Mouse (Mus musculus) kidney, embryonic 16.5 days (tissue): ENCODE measurements around the gene Diaph2. TPM values are rescaled to one million over a fixed set of nuclear protein-coding genes. Genes with fewer than 3 reads are reported as not detected.
A peak's percentile ranks its signal among the peaks of the same experiment; 100 is the strongest.

Source experiments
- ATAC-seq: fragments of 200-750 bp; cut with Nextera tagmentation; 2 replicates; pipeline ENCODE4 v1.8.0; 2017; ENCODE audit warnings: moderate TSS enrichment; ENCODE audit not compliant: low FRiP score, low TSS enrichment
- H3K27ac ChIP-seq: fragments of 300-500 bp; sonication (generic); 2 replicates; pipeline ENCODE4 v1.5.1; 2014; ENCODE audit warnings: low read length
- H3K27me3 ChIP-seq: fragments of 300-500 bp; sonication (generic); 2 replicates; pipeline ENCODE4 v1.6.1; 2014; ENCODE audit warnings: low read length, control low read depth, mixed read lengths; ENCODE audit not compliant: insufficient read depth
- H3K36me3 ChIP-seq: fragments of 300-500 bp; sonication (generic); 2 replicates; pipeline ENCODE4 v1.6.1; 2014; ENCODE audit warnings: low read length, control low read depth, mixed read lengths; ENCODE audit not compliant: insufficient read depth
- H3K4me1 ChIP-seq: fragments of 300-500 bp; sonication (generic); 2 replicates; pipeline ENCODE4 v1.6.1; 2014; ENCODE audit warnings: low read length, control low read depth, mixed read lengths; ENCODE audit not compliant: insufficient read depth
- H3K4me2 ChIP-seq: fragments of 300-500 bp; sonication (generic); replicated peaks from 2 replicates; pipeline ENCODE4 v1.6.1; 2014; ENCODE audit warnings: low read depth, low read length
- H3K4me3 ChIP-seq: fragments of 300-500 bp; sonication (generic); 2 replicates; pipeline ENCODE4 v1.5.1; 2014; ENCODE audit warnings: mild to moderate bottlenecking, low read length
- H3K9ac ChIP-seq: fragments of 300-500 bp; sonication (generic); replicated peaks from 2 replicates; pipeline ENCODE4 v1.6.1; 2014; ENCODE audit warnings: low read length
- H3K9me3 ChIP-seq: fragments of 300-500 bp; sonication (generic); 2 replicates; pipeline ENCODE4 v1.6.1; 2016; ENCODE audit warnings: low read length, control low read depth
- WGBS: fragments of 180-500 bp; shearing (Covaris S2); extraction: QIAGEN DNeasy Blood & Tissue Kit; methylation state at CpG from one replicate; pipeline ENCODE4 v1.1.7; 2014; 5-methylcytosine and 5-hydroxymethylcytosine counted together
- polyA plus RNA-seq: library from polyadenylated mRNA; unstranded; fragments of >200 nt; fragmentation: Nextera tagmentation; extraction: Ambion mirVana; gene quantifications from 2 replicates; pipeline ENCODE4 v1.2.1, GENCODE M21; 2015

Diaph2 gene
- polyA plus RNA-seq, 1 experiment from 2014 or later: 4.4 TPM

GRCm38 (mm10) chrX:129750606-129751005 lies 1.1 kb downstream of the Diaph2 start:
- WGBS: 15% methylated on average over 6 of the region's 6 CpGs
- H3K9me3 ChIP-seq: no peaks in the 10 kb centered on the region
- H3K9ac ChIP-seq: peak overlapping the region; percentile 64
- H3K27me3 ChIP-seq: no peaks in the 10 kb centered on the region
- H3K27ac ChIP-seq: no peak overlapping the region
- H3K4me2 ChIP-seq: peak overlapping the region; percentile 54
- H3K4me3 ChIP-seq: peak overlapping the region; percentile 61
- H3K36me3 ChIP-seq: no peaks in the 10 kb centered on the region
- no peak for ATAC-seq
- no peaks in the 10 kb centered on the region for H3K4me1 ChIP-seq

GRCm38 (mm10) chrX:129756606-129757005 lies 7.1 kb downstream of the Diaph2 start:
- no peak overlapping the region for H3K9ac ChIP-seq
- H3K4me3 ChIP-seq: no peak overlapping the region
- H3K27ac ChIP-seq: no peak overlapping the region
- H3K4me1 ChIP-seq: no peaks in the 10 kb centered on the region
- H3K36me3 ChIP-seq: no peaks in the 10 kb centered on the region
- no peaks in the 10 kb centered on the region for H3K9me3 ChIP-seq
- ATAC-seq: no peak
- H3K4me2 ChIP-seq: no peak overlapping the region
- H3K27me3 ChIP-seq: no peaks in the 10 kb centered on the region

- no peak overlapping the region for H3K4me2 ChIP-seq
- H3K36me3 ChIP-seq: no peaks in the 10 kb centered on the region
- ATAC-seq: no peak
- no peak overlapping the region for H3K9ac ChIP-seq
- no peaks in the 10 kb centered on the region for H3K9me3 ChIP-seq
- H3K27ac ChIP-seq: no peak overlapping the region
- H3K27me3 ChIP-seq: no peaks in the 10 kb centered on the region
- WGBS: 96% methylated on average over 2 of the region's 2 CpGs
- no peaks in the 10 kb centered on the region for H3K4me1 ChIP-seq
- H3K4me3 ChIP-seq: no peak overlapping the region
Observed at GRCm38 (mm10) chrX:129762649-129763048, 13.1 kb downstream of the Diaph2 start.

GRCm38 (mm10) chrX:129765378-129765777 lies 15.8 kb downstream of the Diaph2 start:
- Histone ChIP-seq H3K4me1 (no peaks in the 10 kb centered on the region), H3K4me3 (no peak overlapping the region), H3K9me3 (no peaks in the 10 kb centered on the region), H3K27ac (no peak overlapping the region), H3K27me3 (no peaks in the 10 kb centered on the region), H3K36me3 (no peaks in the 10 kb centered on the region), H3K9ac (no peak overlapping the region), H3K4me2 (no peak overlapping the region)
- no peak for ATAC-seq
- 68% methylated on average over 2 of the region's 2 CpGs for WGBS

- H3K9ac ChIP-seq: no peak overlapping the region
- no peak overlapping the region for H3K4me3 ChIP-seq
- no peaks in the 10 kb centered on the region for H3K9me3 ChIP-seq
- no peak overlapping the region for H3K27ac ChIP-seq
- no peaks in the 10 kb centered on the region for H3K36me3 ChIP-seq
- 63% methylated on average over 1 of the region's 1 CpGs for WGBS
- no peaks in the 10 kb centered on the region for H3K27me3 ChIP-seq
- no peak for ATAC-seq
- no peak overlapping the region for H3K4me2 ChIP-seq
- H3K4me1 ChIP-seq: no peaks in the 10 kb centered on the region
Observed at GRCm38 (mm10) chrX:129766811-129767210, 17.3 kb downstream of the Diaph2 start.

GRCm38 (mm10) chrX:129770625-129771024 lies 21.1 kb downstream of the Diaph2 start:
- Histone ChIP-seq H3K4me1 (no peaks in the 10 kb centered on the region), H3K9me3 (no peaks in the 10 kb centered on the region), H3K9ac (no peak overlapping the region), H3K4me3 (no peak overlapping the region), H3K27me3 (no peaks in the 10 kb centered on the region), H3K27ac (no peak overlapping the region), H3K4me2 (no peak overlapping the region), H3K36me3 (no peaks in the 10 kb centered on the region)
- 56% methylated on average over 2 of the region's 2 CpGs for WGBS
- no peak for ATAC-seq

GRCm38 (mm10) chrX:129773556-129774255 lies 24.2 kb downstream of the Diaph2 start:
- no peaks in the 10 kb centered on the region for H3K36me3 ChIP-seq
- H3K27me3 ChIP-seq: no peaks in the 10 kb centered on the region
- WGBS: 84% methylated on average over 11 of the region's 11 CpGs
- no peak overlapping the region for H3K4me2 ChIP-seq
- no peaks in the 10 kb centered on the region for H3K4me1 ChIP-seq
- H3K9ac ChIP-seq: no peak overlapping the region
- H3K4me3 ChIP-seq: no peak overlapping the region
- no peak for ATAC-seq
- H3K9me3 ChIP-seq: no peaks in the 10 kb centered on the region
- H3K27ac ChIP-seq: no peak overlapping the region

- no peak overlapping the region for H3K4me3 ChIP-seq
- 60% methylated on average over 3 of the region's 3 CpGs for WGBS
- no peak overlapping the region for H3K27ac ChIP-seq
- H3K27me3 ChIP-seq: no peaks in the 10 kb centered on the region
- no peak for ATAC-seq
- no peaks in the 10 kb centered on the region for H3K4me1 ChIP-seq
- no peaks in the 10 kb centered on the region for H3K36me3 ChIP-seq
- H3K9me3 ChIP-seq: no peaks in the 10 kb centered on the region
- no peak overlapping the region for H3K9ac ChIP-seq
- no peak overlapping the region for H3K4me2 ChIP-seq
Observed at GRCm38 (mm10) chrX:129774478-129774877, 24.9 kb downstream of the Diaph2 start.

- WGBS: 72% methylated on average over 1 of the region's 1 CpGs
- H3K36me3 ChIP-seq: no peaks in the 10 kb centered on the region
- no peak overlapping the region for H3K9ac ChIP-seq
- H3K9me3 ChIP-seq: no peaks in the 10 kb centered on the region
- no peaks in the 10 kb centered on the region for H3K4me1 ChIP-seq
- no peak for ATAC-seq
- no peak overlapping the region for H3K4me2 ChIP-seq
- no peak overlapping the region for H3K27ac ChIP-seq
- no peak overlapping the region for H3K4me3 ChIP-seq
- no peaks in the 10 kb centered on the region for H3K27me3 ChIP-seq
Observed at GRCm38 (mm10) chrX:129776761-129777160, 27.2 kb downstream of the Diaph2 start.

- no peaks in the 10 kb centered on the region for H3K27me3 ChIP-seq
- no peak overlapping the region for H3K9ac ChIP-seq
- H3K36me3 ChIP-seq: no peaks in the 10 kb centered on the region
- no peak overlapping the region for H3K4me3 ChIP-seq
- no peaks in the 10 kb centered on the region for H3K4me1 ChIP-seq
- ATAC-seq: no peak
- H3K27ac ChIP-seq: no peak overlapping the region
- H3K4me2 ChIP-seq: no peak overlapping the region
- no peaks in the 10 kb centered on the region for H3K9me3 ChIP-seq
- WGBS: 77% methylated on average over 4 of the region's 4 CpGs
Observed at GRCm38 (mm10) chrX:129777404-129777962, 27.9 kb downstream of the Diaph2 start.
